Mouse (Mus musculus) liver, embryonic 18 days (tissue): ENCODE measurements around the gene Cyp21a1. TPM values are rescaled to one million over a fixed set of nuclear protein-coding genes. Genes with fewer than 3 reads are reported as not detected.

ENCODE experiments used
- polyA plus RNA-seq: library from polyadenylated mRNA; depleted of rRNA; stranded (reverse); fragments of >200 nt; gene quantifications from 2 replicates; pipeline ENCODE4 v1.2.3, GENCODE M21; 2012; rRNA removed

Cyp21a1 gene
- polyA plus RNA-seq = not detected in 2 replicates

DNA sequence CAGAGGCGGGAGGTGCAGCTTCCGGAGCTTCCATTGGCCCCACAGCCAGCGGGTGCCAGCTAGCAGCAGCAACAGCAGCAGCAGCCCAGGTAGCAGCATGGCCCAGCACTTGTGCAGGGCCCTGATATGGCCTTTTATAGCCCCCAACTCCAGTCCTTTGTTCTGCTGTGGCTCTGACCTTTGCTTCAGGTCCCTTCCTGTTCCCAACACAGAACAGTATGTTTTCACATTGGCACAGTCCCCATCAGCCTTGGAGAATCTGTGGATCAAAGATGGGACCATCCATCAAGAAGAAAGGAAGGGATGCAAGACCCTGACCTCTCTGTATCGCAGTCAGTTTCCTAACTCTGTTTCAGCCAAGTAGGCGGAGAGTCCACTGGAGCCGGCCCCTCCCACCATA is at the start of gene Cyp21a1:
TSS of gene Cyp21a1 (minus strand) at position 261 of the 400 bp plus-strand sequence.

DNA sequence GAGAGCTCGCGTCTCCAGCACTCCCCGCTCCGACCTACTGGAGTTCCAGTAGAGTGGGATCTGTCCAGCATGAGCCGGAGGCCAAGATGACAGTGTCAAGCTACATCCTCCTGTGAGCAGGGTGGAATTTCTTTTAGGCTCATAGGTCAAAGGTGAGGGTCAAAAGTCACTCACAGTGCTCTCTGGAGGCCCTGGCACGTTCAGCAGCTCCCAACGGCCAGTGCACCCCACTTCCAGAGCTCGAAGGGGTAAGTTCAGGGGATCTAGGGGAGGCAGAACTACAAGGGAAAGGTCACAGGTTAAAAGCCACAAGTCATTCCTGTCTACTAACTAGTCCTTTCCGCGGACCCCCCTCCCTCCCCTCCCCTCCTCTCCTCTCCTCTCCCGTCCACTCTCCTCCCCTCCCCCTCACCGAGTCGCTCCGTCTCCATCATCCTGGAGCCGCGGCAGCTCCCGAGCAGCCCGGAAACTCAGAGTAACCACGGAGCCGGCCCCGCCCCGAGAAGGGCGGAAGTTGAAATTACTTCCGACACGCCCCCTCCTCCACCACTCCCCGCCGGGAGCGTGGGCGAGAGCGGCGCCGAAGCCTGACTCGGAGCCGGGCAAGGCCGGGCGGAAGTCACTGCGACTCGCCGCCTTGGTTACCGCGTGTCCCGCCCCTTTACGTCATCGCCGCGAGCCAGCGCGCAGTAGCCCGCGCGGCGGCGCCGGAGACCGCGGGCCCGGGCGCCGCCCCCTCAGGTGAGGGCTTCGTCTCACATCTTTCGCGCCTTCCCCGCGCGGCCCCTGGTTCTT is 45.6 kb upstream of the Cyp21a1 start, which contains the start of the genes Skiv2l and Nelfe:
TSS of gene Skiv2l (minus strand) at position 489 of the 795 bp plus-strand sequence.
TSS of gene Nelfe (plus strand) at position 670 of the 795 bp plus-strand sequence.

DNA sequence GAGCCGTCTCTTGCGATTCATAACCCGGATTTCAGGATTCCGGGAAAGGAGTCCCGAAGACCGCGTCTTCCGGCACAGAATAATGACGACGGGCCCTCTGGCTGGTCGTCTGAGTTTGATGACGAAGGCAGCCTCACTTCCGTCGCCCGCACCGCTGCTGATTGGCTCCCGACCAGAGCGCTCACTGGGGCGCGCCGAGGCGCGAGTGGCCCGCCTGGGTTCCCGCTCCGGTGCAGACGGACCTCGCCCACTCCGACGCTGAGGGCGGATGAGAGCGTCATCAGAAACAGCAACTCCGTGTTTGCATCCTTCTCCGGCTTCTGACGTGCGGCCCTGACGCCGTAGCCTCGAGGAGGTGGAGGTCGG is 32.5 kb upstream of the Cyp21a1 start, which contains the start of the genes Stk19 and Dxo:
TSS of gene Stk19 (minus strand) at position 90 of the 366 bp plus-strand sequence.
TSS of gene Dxo (plus strand) at position 164 of the 366 bp plus-strand sequence.

Other genes starting within 250 kb of the Cyp21a1 start
- 1.3 TPM in 2 replicates for gene Notch4, start 240.3 kb downstream of the Cyp21a1 start, polyA plus RNA-seq
- gene Gpsm3, start 214.8 kb downstream of the Cyp21a1 start, polyA plus RNA-seq = 8.8 and 11.4 TPM in 2 replicates
- 25.0 and 32.0 TPM in 2 replicates for gene Pbx2, start 213.3 kb downstream of the Cyp21a1 start, polyA plus RNA-seq
- gene Ager, start 206.7 kb downstream of the Cyp21a1 start, polyA plus RNA-seq = 1.8 and 2.5 TPM in 2 replicates
- gene Rnf5, start 200.9 kb downstream of the Cyp21a1 start, polyA plus RNA-seq = 70.1 and 71.2 TPM in 2 replicates
- 28.5 and 31.7 TPM in 2 replicates for gene Agpat1, start 200.3 kb downstream of the Cyp21a1 start, polyA plus RNA-seq
- gene Egfl8, start 188.6 kb downstream of the Cyp21a1 start, polyA plus RNA-seq = 0.44 and 0.77 TPM in 2 replicates
- 14.4 and 16.0 TPM in 2 replicates for gene Ppt2, start 176.1 kb downstream of the Cyp21a1 start, polyA plus RNA-seq
- gene Prrt1, start 175.0 kb downstream of the Cyp21a1 start, polyA plus RNA-seq = 0.03 and 0.06 TPM in 2 replicates
- gene Fkbpl, start 159.8 kb downstream of the Cyp21a1 start, polyA plus RNA-seq = 1.1 and 1.2 TPM in 2 replicates
- gene Atf6b, start 157.4 kb downstream of the Cyp21a1 start, polyA plus RNA-seq = 13.7 and 14.1 TPM in 2 replicates
- gene Tnxb, start 134.0 kb downstream of the Cyp21a1 start, polyA plus RNA-seq = 0.65 and 0.73 TPM in 2 replicates
- 128 and 142 TPM in 2 replicates for gene C4b, start 60.7 kb downstream of the Cyp21a1 start, polyA plus RNA-seq
- 12.4 and 13.7 TPM in 2 replicates for gene Stk19, start 32.4 kb upstream of the Cyp21a1 start, polyA plus RNA-seq
- 16.6 and 19.9 TPM in 2 replicates for gene Dxo, start 32.5 kb upstream of the Cyp21a1 start, polyA plus RNA-seq
- gene Skiv2l, start 45.6 kb upstream of the Cyp21a1 start, polyA plus RNA-seq = 18.6 and 23.0 TPM in 2 replicates
- 26.7 and 28.4 TPM in 2 replicates for gene Nelfe, start 45.8 kb upstream of the Cyp21a1 start, polyA plus RNA-seq
- gene Cfb, start 58.0 kb upstream of the Cyp21a1 start, polyA plus RNA-seq = 687 and 748 TPM in 2 replicates
- 4.8 and 6.3 TPM in 2 replicates for gene Zbtb12, start 74.9 kb upstream of the Cyp21a1 start, polyA plus RNA-seq
- 0.04 and 0.05 TPM in 2 replicates for gene Gm20547, start 77.5 kb upstream of the Cyp21a1 start, polyA plus RNA-seq
- gene C2, start 93.7 kb upstream of the Cyp21a1 start, polyA plus RNA-seq = 36.4 and 36.8 TPM in 2 replicates
- 30.4 and 37.6 TPM in 2 replicates for gene Ehmt2, start 93.9 kb upstream of the Cyp21a1 start, polyA plus RNA-seq
- 3.8 and 5.8 TPM in 2 replicates for gene Slc44a4, start 109.9 kb upstream of the Cyp21a1 start, polyA plus RNA-seq
- 21.1 and 21.2 TPM in 2 replicates for gene Neu1, start 126.7 kb upstream of the Cyp21a1 start, polyA plus RNA-seq
- gene Hspa1b, start 154.7 kb upstream of the Cyp21a1 start, polyA plus RNA-seq = 3.1 and 3.3 TPM in 2 replicates
- gene Gm20481, start 165.4 kb upstream of the Cyp21a1 start, polyA plus RNA-seq = not detected in 2 replicates
- 1.9 and 2.5 TPM in 2 replicates for gene Hspa1a, start 167.6 kb upstream of the Cyp21a1 start, polyA plus RNA-seq
- gene Hspa1l, start 168.1 kb upstream of the Cyp21a1 start, polyA plus RNA-seq = 0.06 and 0.07 TPM in 2 replicates
- gene Lsm2, start 177.3 kb upstream of the Cyp21a1 start, polyA plus RNA-seq = 64.3 and 69.6 TPM in 2 replicates
- 42.1 and 47.2 TPM in 2 replicates for gene Vars, start 196.4 kb upstream of the Cyp21a1 start, polyA plus RNA-seq
- gene Vwa7, start 212.0 kb upstream of the Cyp21a1 start, polyA plus RNA-seq = 0.17 and 0.23 TPM in 2 replicates
- 4.3 and 5.0 TPM in 2 replicates for gene Sapcd1, start 223.5 kb upstream of the Cyp21a1 start, polyA plus RNA-seq
- gene Msh5, start 242.2 kb upstream of the Cyp21a1 start, polyA plus RNA-seq = 7.7 and 8.5 TPM in 2 replicates
- 88.4 and 92.7 TPM in 2 replicates for gene Clic1, start 245.4 kb upstream of the Cyp21a1 start, polyA plus RNA-seq